10 mouse cellular contexts compared by ENCODE assay signal in the genomic region with DNA sequence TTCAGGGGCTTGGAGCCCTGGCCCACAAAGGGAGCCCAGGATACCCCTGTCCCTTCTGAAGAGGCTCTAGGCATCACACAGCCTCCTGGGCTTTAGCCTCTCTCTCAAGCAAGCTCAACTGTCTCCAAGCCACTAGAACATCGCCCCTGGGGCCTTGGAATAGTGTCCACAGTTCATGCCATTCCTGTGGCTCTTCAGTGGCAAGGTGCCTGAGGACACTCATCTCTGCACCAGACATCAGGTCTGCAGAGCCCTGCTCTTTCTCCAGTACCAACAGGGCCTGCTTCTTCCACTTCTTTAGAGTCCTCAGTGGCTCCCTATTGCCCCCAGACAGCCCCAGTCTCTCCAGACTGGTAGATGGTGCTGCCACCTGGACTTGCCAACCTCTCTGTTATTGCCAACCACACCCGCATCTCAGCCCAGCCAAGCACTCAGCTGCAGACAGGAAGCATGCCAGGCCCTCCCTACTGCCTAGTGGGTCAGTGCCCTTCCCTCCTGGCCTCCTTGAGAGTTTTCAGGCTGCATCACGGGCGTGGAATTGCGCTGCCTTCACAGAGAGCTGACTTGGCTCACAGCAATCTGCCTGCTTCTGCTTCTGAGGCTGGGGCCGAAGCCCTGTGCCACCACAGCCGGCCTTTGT. TPM values are rescaled to one million over a fixed set of nuclear protein-coding genes. Genes with fewer than 3 reads are reported as not detected.
DNase-seq lines count a peak whose midpoint lies in the region; ATAC-seq and TF ChIP-seq lines count a peak whose summit lies in the region.
"Had no signal": no experiment of that assay in that cellular context is flagged by ENCODE, and none has a peak within 500 bp of the region (broad histone marks: within the 10 kb centered on the region; RNA-seq: fewer than 3 reads in every experiment).

No protein-coding gene starts in this region.

- no peak for TF ChIP-seq CTCF in lung, adult 2 months (IDR thresholded peaks at IDR 0.05; ENCODE audit: insufficient read depth, low read length)

- peaks cover 27% of the 10 kb centered on the region for H3K4me1 ChIP-seq in kidney, embryonic 15.5 days
- peaks cover 70% of the 10 kb centered on the region for H3K4me1 ChIP-seq in brown adipose tissue, adult 24 weeks (ENCODE audit: control insufficient read depth, insufficient read depth, insufficient read length, low read length)
- H3K4me1 ChIP-seq in lung, adult 2 months (ENCODE audit: control insufficient read depth, insufficient read depth, low read length): peaks cover 56% of the 10 kb centered on the region
- no peaks in the 10 kb centered on the region for H3K4me1 ChIP-seq in hindbrain, embryonic 12.5 days

- no peaks in the 10 kb centered on the region for H3K27me3 ChIP-seq in kidney, embryonic 15.5 days
- no peaks in the 10 kb centered on the region for H3K27me3 ChIP-seq in hindbrain, embryonic 12.5 days
- H3K27me3 ChIP-seq: embryonic facial prominence, embryonic 15.5 days had no signal

- no peaks in the 10 kb centered on the region for H3K36me3 ChIP-seq in kidney, embryonic 15.5 days
- H3K36me3 ChIP-seq in hindbrain, embryonic 12.5 days: no peaks in the 10 kb centered on the region

- no peak overlapping the region for H3K4me3 ChIP-seq in kidney, embryonic 15.5 days (replicated peaks)
- H3K4me3 ChIP-seq in brown adipose tissue, adult 24 weeks (ENCODE audit: insufficient read depth, low read depth, low read length): no peak overlapping the region
- H3K4me3 ChIP-seq in lung, adult 2 months (replicated peaks; ENCODE audit: extremely low read depth, low read depth, low read length): no peak overlapping the region
- no peak overlapping the region for H3K4me3 ChIP-seq in hindbrain, embryonic 12.5 days
- H3K4me3 ChIP-seq: embryonic facial prominence, embryonic 15.5 days had no signal

- no peak for TF ChIP-seq POLR2A in lung, adult 2 months (IDR thresholded peaks at IDR 0.05; ENCODE audit: borderline replicate concordance, extremely low read depth, low read depth, low read length)

- no peak overlapping the region for H3K4me2 ChIP-seq in kidney, embryonic 15.5 days
- no peak overlapping the region for H3K4me2 ChIP-seq in hindbrain, embryonic 12.5 days (replicated peaks)
- H3K4me2 ChIP-seq: embryonic facial prominence, embryonic 15.5 days had no signal

- ATAC-seq in kidney, embryonic 15.5 days (replicated peaks; ENCODE audit: low FRiP score): no peak
- ATAC-seq in hindbrain, embryonic 12.5 days (ENCODE audit: low FRiP score): no peak

- H3K9me3 ChIP-seq in kidney, embryonic 15.5 days (replicated peaks): no peaks in the 10 kb centered on the region
- no peaks in the 10 kb centered on the region for H3K9me3 ChIP-seq in hindbrain, embryonic 12.5 days (replicated peaks)
- H3K9me3 ChIP-seq: embryonic facial prominence, embryonic 15.5 days had no signal

- H3K9ac ChIP-seq in kidney, embryonic 15.5 days: no peak overlapping the region
- no peak overlapping the region for H3K9ac ChIP-seq in hindbrain, embryonic 12.5 days
- H3K9ac ChIP-seq: embryonic facial prominence, embryonic 15.5 days had no signal

- H3K27ac ChIP-seq in kidney, embryonic 15.5 days: no peak overlapping the region
- peak overlapping the region; percentile 68; the same call in 1 of the 2 replicates for H3K27ac ChIP-seq in brown adipose tissue, adult 24 weeks (replicated peaks; ENCODE audit: low read depth, low read length)
- no peak overlapping the region for H3K27ac ChIP-seq in hindbrain, embryonic 12.5 days
- H3K27ac ChIP-seq: embryonic facial prominence, embryonic 15.5 days had no signal

- intact Hi-C loops in left cerebral cortex, postnatal 36 days (cut with DNase I): no loop called here

- WGBS in kidney, embryonic 15.5 days: 85% methylated on average over 7 of the region's 7 CpGs
- WGBS in lung, adult 2 months: 29% methylated on average over 7 of the region's 7 CpGs
- WGBS in hindbrain, embryonic 12.5 days: 85% methylated on average over 7 of the region's 7 CpGs

- DNase-seq in kidney, adult 18-20 months: peak; percentile 60
- DNase-seq in Muller cell, postnatal 12 days (ENCODE audit: inconsistent ontology term): peak; percentile 78
- peak; percentile 79 for DNase-seq in lung, adult 2 months
- no peak for DNase-seq in left cerebral cortex, postnatal 36 days (ENCODE audit: low spot score in 2 of 2)
- DNase-seq in right cerebral cortex, adult 2 months (ENCODE audit: low spot score in 2 of 2): no peak
- DNase-seq: layer of hippocampus, adult 9-11 months had no signal

RNA-seq across cellular contexts. Expression of gene Il4ra, which starts 8.3 kb away (rescaled TPM):
- 8.6 and 10.4 TPM in 2 replicates for polyA plus RNA-seq in kidney, embryonic 15.5 days (2015; fragmentation: Nextera tagmentation; extraction: Ambion mirVana)
- polyA plus RNA-seq in brown adipose tissue, adult 24 weeks (2012; ENCODE audit: insufficient read depth, insufficient read length, missing spikeins): 5.5 and 8.6 TPM in 2 replicates
- 75.3 and 85.2 TPM in 2 replicates for polyA plus RNA-seq in lung, adult 2 months (2012; rRNA removed)
- 5.4 and 7.3 TPM in 2 replicates for polyA plus RNA-seq in hindbrain, embryonic 12.5 days (2016; fragmentation: Nextera tagmentation; extraction: Ambion mirVana)
- 1 to 10 TPM; 5.7 to 5.9 TPM for total RNA-seq in left cerebral cortex, postnatal 36 days (2021)

RNA-seq across cellular contexts. Expression of gene Il21r, which starts 43.0 kb away (rescaled TPM):
- polyA plus RNA-seq in kidney, embryonic 15.5 days (2015; fragmentation: Nextera tagmentation; extraction: Ambion mirVana): 0.24 and 0.31 TPM in 2 replicates
- 0.58 TPM in 1 of 2 replicates, not detected in the other for polyA plus RNA-seq in brown adipose tissue, adult 24 weeks (2012; ENCODE audit: insufficient read depth, insufficient read length, missing spikeins)
- polyA plus RNA-seq in lung, adult 2 months (2012; rRNA removed): 7.6 and 8.8 TPM in 2 replicates
- 0.30 and 0.57 TPM in 2 replicates for polyA plus RNA-seq in hindbrain, embryonic 12.5 days (2016; fragmentation: Nextera tagmentation; extraction: Ambion mirVana)
- 1 to 10 TPM; 1.5 to 1.6 TPM for total RNA-seq in left cerebral cortex, postnatal 36 days (2021)

Comparison
In these comparisons a context has a peak if more than half of its experiments do, and no peak if none do; other contexts are left out.
1. DNase-seq: peak in kidney, adult 18-20 months (single experiment), Muller cell, postnatal 12 days (single experiment) and lung, adult 2 months (single experiment); none in left cerebral cortex, postnatal 36 days (0 of 2) and right cerebral cortex, adult 2 months (0 of 2).